Mouse (Mus musculus): ENCODE data around the gene Ninj2.
A peak's percentile ranks its signal among the peaks of the same experiment; 100 is the strongest.

Gene Ninj2

DNA sequence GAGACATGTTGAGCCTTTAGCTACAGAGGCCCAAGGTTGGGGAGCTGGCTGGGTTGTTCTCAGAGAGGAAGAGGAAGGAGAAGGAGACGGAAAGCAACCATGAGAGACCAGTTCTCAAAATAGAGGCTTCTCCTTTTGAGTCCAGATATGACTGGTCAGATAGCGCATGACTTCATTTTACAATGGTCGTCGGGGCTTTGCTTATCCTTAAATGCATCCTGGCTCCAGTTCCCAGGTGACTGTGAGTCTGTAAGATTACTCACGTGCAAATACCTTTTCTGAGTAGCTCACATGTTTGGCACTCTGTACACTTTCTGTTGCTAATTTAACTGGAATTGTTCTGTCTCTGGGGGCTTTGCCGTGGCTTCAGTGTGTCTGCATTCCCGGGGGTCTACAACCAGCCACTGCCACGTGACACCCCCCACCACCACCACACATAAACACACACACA is 86.6 kb downstream of the Ninj2 start:
- no peak for DNase-seq

DNA sequence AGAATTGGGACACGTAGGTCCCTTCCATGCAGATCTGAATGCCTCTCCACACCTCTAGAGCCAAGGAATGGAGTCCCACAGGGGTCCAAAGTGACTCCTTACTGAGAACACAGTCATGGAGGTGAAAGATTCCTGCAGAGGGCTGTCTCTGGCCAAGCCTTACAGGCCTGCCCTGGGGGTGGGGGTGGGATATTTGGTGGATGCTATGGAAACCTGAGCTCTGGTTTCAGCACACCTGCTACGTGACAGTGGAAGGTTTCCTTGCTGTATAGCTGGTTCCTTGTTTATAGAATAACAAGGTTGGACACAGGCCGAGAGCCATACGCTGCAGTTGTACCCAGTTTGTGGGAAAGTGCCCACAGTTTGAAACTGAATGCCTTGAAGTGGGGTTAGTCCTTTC is 87.3 kb downstream of the Ninj2 start:
- DNase-seq, result no peak

DNA sequence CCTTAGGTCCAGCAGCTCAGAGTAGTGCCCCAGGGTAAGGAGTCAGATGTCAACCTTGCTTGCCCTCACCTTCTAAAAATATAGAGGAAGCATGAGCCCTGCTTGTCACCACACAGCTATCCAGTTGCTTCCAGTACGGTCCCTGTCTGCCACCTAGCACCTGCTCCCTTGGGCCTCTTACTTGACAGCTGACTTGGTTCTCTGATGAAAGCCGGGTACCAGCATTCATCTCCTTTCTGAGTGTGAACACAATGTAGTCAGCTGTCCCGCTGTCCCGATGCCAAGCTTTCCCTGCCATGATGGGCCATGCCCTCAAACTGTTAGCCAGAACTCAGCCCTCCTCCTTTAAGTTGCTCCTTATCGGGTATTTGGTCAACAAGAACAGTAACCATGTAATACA is 89.0 kb downstream of the Ninj2 start:
- DNase-seq, result no peak

DNA sequence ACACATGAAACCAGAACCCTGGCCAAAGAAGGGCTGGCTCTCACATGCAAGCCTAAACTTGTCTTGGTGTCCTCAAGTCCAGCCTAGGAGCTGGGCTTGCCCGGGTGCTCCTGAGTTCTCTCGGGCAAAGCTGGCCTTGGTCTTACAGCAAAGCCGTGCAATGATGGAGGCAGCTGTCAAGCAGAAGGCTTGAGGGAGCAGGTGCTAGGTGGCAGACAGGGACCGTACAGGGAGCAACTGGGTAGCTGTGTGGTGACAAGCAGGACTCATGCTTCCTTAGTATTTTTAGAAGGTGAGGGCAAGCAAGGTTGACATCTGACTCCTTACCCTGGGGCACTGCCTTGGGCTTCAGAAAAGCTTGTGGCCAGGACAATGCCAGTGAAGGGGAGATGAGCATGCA is 90.6 kb downstream of the Ninj2 start:
- DNase-seq, result no peak

DNA sequence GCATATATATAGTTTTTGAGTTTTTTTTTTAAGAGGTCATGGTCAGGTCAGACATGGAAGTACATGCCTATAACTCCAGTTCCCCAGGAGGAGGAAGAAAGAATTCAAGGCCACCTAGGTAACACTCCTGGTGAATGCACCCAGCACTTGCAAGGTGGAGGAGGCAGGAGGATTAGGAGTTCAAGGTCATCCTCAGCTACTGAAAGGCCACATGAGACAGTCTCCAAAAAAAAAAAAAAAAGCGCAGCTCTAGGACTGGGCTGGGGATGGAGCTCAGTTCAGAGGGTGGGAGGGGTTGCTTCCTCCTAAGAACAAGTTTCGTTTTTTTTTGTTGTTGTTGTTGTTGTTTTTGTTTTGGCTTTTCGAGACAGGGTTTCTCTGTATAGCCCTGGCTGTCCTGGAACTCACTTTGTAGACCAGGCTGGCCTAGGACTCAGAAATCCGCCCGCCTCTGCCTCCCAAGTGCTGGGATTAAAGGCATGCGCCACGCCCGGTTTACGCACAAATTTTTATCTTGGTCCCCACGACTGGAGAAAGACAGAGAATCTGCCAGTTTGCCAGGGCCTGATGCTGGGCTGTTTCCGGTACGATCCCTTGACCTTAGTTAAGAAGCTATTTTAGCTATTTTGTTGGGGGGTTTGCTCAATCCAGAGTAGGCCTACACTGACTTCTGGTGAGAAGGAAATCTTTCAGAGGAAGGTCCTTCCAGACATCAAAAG is 92.0 kb downstream of the Ninj2 start:
- DNase-seq, result no peak

DNA sequence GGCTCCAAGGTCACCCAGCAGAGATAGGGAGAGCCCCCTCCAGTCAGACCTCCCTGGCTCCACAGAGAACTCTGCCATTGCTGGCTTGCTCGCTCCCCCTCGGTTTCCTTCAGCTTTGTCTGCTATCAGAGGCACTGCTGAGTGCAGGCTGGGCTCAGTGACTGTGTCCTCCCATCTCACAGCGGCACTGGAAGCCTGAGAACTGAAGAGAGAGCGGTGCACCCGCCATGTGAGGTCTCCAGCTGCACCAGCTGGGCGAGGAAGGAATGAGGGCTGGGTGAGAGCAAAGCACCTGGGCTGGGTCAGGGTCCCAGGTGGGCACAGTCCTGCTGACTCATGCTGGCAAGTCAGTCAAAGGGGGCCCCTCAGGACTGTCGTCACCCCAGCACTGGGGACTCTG is 92.6 kb downstream of the Ninj2 start:
- no peak for DNase-seq

DNA sequence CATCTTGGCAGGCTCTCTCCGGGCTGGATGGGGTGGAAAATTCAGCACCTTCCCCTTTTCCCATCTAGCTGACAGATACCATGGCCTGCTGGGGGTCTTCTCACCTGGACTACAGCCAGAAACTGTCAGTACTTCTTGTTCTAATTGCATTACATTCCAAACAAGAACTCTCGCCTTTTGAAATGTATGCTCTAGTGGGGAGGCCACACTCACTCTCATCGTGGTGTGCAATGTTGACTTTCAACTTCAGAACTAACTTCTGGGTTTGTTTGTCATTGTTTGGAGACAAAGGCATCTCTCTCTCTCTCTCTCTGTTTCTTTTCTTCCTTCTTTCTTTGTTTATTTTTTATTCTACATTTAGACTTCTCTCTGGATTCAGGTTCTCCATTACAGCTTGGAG is 93.4 kb downstream of the Ninj2 start:
- no peak for DNase-seq

DNA sequence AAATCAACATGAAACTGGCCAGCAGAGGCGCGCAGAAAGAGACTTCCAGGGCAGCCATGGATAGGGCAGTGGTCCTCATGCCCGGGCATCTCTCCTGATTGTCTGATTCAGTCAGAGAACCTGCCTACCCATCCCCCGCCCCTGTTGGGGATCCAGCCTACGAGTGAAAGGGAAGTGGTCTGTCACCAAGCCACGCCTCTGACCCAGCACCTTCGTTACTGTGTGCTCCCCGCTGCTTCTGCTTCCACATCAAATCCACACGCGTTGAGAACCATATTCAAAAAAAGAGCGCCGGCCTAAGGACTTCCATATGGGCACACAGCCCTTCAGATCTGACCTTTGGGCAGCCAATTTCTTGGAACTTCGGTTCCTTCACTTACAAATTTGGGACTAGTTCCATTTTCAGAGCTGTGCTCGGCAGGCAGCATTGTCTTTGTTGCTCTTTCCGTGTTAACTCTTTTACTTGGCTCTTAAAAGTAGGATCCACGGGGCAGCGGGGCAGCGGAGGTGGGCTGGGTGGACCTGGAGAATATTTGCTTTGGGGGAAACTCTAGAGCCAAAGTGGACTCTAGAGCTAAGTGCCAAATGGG is 94.5 kb downstream of the Ninj2 start:
- peak in 1 of 2 experiments; percentile 59 for DNase-seq

DNA sequence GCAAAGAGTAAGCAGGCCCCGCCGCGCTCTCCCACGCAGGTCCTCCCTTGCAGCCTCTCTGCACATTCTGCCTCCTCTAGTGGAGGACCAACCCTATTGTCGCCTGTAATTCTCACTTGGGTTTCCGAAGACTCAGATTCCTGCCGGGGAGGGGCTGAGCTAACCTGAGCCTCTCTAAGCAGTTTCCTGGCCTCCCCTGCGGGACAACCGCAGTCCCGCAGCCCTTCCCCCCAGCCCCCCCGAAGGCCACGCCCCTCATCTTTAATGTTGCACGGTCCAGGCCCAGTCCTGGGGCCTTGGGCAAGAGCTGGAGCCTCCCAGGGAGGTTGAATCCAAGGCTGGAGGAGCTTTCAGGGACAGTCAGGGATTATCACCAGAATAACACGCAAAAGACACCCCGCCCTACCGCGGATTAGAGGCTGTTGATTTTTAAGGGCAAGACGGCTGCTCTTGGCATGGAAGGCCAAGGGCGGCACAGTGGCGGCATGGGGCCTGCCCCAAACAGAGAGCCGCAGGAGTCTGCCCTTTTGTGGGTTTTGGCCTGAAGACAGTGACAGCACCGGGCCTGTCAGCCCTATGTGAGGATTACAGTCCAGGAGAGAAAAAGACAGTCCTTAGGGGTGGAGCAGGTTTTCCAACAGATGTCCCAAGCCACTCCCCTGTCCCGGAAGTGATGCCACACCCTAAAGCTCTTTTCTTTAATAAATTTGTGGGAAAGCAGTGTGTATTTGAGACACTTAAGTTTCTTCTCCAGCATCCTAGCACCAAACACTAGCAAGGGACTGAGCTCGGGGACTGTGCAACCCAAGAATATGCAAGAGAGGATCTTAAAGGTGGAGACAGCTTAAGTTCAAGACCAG is 95.5 kb downstream of the Ninj2 start:
- DNase-seq, result peak in 1 of 2 experiments; percentile 38

DNA sequence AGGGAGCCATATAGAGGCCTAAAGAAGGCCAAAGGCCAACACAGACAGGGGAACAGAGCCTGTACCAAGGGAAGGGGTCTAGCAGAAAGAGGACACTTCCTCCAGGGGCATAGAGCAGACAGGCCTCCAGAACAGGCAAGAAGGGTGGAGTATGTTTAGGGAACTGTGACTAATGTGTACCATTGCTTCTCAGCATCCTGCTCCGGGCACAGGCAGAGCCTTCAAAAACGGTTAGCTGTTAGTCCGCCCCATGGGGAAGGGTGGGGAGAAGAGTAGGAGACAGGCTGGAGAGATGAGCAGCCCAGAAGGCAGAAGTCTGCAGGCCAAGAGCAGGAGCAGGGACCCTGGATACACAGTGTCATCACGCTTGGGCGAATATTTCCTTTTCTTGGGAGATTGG is 96.1 kb downstream of the Ninj2 start:
- no peak for DNase-seq

DNA sequence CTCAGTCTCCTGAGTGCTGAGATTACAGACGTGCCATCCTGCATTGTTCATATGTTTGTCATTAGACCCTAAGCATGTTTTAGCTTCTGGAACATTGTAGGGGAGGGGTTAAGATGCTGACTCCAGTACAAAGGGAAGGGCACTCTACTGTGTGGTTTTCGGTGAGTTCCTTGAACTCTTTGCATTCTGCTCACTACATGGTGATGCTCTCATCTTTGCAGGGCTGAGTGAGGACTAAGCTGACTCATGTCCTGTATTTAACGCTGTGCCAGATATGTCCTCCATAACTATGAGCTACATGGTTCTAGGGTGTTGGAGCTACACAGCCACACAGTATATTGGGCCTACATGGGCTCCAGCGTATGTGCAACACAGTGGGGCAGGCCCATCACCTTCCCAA is 97.2 kb downstream of the Ninj2 start:
- no peak for DNase-seq

DNA sequence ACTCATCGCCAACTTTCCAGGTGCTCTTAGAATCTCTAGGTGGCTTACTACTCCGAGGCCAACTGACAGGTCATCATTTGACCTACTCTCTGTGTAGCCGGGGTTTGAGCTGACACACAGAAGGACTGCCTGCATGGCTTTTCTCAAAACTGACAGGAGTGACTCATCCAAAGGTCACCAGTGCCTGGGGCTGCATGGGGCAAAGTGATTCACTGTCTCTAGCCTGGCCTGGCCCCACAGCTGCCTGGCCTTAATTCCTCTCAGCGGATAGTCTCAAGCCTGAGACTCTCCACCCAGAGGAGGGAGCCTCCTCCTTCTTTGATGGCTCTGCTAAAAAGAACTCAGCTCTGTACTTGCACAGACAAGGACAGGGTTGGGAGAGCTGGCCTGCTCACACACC is 97.8 kb downstream of the Ninj2 start:
- no peak for DNase-seq

DNA sequence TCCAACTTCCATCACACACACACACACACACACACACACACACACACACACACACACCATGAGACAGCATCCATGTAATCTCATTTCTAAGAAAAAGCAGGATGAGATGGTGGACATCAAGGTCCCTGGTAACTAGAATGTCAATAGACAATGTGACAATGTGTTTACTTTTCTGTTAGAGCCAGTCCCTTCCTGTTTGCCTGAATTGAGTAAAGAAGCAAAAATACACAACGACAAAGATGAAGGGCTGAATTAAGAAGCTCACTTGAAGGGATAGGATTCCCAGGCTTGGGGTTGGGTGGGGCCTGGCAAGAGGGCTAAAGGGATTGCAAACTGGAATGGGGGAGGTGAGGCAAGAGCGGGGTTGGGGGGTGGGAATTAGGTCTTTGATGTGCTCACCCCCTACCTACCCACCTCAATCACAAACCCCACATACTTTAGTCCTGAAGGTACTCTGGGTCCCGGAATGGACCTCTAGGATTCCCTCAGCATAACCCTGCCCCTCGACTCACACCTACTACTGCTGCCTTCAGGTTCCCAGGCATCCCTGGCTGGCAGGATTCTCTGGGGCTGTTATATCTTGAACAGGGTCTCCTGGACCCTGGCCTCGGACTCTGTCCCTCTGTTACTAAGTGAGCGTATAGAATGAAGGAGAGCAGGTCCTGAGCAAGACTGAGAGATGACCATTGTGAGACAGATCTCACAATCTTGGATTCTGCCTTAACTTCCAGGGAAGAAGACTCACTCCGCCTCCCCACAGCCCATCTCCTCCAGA is 98.4 kb downstream of the Ninj2 start:
- DNase-seq, result no peak

DNA sequence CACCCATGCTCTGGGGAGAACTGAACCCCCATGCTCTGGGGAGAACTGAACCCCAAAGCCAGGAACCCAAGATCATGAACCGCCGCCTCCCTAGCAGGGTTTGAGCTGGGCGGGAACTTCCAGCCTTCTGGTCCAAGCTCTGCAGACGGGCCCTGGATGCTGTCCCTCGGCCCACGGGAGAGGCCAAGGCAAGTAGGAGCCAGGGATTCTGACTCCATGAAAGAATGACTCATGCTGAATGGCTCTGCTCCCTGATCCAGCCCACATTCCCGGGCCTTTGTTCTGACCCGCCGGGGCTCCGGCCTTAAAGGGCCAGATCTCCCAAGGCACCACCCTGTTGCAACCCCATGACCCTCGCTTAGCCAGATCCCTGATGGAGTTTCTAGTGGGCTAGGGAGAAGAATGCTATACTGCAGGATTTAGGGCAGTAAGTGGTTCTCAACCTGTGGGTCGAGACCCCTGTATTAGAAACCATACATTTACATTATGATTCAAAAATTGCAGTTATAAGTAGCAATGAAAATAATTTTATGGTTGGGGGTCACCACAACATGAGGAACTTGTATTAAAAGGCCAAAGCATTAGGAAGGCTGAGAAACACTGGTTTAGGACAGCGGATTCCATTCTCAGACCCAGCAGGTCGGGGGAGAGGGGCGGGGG is 99.2 kb downstream of the Ninj2 start:
- peak; percentile 72 to 73 for DNase-seq

DNA sequence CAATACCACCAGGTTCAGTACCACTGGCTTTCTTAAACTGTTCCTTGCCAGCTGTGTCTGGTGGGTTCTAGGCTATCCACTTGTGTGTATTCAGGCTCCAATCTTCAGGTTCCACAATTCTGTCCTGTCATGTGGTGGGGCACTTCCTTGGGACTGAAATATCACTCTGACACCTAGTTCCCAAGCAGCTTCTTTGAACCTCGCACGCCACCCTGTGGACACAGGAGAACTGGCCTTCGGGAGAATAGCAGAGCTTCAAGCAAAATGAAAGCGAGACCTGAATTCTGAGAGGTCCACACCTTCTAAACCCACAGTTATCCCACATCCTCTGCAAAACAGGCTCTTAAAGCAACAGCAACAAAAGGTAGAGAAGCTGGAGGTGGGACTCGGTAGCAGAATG is 100.0 kb downstream of the Ninj2 start:
- DNase-seq, result peak; percentile 84 to 93

DNA sequence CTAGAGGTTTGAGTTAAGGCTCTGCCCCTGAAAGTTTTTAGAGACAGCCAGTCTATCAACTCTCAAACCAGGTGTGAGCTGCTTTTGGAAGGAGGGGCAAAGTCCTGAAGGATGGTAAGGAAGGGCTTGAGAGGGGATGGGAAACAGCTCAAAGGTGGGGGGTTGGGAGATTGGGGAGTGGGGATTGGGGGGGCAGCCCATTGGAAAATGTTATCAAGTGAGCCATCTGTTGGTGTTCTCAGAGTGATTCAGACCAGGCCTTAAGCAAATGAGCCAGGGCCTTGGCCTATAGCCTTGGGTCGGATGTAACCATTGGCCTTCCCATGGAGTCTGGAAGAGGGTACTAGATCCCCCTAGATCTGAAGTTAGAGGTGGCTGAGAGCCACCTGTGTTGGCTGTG is 100.6 kb downstream of the Ninj2 start:
- DNase-seq, result no peak

DNA sequence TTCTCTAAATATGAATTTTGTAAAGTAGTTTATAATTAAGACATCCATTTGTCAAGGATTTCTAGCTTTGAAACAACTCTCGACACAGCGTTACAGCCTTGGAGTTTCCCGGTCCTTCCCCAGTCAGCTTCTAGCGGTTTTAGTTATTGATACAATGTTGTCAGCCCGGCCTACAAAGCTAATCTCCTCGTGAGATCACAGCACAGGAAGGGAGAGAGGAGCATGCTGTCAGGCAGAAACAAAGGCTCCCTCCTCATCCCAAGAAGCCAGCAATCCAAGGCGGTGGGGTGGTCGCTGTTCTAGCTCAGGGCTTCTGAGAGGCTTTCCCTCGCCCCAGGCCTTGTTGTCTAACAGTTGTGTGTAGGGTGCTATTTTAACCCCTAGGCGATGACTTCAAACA is 101.2 kb downstream of the Ninj2 start:
- DNase-seq, result no peak

DNA sequence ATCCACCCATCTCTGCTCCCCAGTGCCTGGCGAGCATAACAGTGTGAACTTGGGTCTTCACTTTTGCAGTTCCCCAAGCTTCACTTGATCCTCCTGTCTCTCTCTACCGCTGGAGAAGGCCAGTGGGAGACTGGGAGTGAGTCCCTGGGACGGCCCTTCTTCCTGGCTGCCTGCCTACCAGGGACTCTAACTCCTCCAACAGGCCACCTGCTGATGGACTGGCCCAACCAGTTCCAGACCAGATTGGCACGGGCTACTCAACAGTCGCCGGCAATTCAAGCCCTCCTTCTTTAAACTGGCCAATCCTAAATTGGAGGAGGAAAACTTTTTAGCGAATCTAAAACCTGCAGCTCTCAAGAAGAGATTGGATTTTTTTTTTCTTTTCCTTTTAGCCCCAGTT is 101.8 kb downstream of the Ninj2 start:
- peak; percentile 49 to 64 for DNase-seq

DNA sequence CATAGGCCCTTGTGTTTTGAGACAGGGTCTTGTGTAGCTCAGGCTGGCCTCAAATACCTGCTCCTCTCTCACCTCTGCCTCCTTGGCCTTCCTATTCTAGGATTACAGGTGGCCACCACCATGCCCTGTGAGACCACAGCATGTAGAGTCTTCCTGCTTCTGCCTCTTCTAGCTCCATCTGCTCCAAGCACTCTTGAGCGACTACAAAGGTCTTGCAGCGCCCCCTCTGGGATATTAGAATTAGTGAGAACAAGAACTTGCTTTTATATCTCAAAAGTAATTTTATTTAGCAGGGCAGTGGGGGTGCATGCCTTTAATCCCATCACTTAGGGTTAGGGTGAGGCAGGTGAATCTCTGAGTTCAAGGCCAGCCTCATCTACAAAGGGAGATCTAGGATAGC is 103.7 kb downstream of the Ninj2 start:
- DNase-seq, result peak; percentile 48 to 61

DNA sequence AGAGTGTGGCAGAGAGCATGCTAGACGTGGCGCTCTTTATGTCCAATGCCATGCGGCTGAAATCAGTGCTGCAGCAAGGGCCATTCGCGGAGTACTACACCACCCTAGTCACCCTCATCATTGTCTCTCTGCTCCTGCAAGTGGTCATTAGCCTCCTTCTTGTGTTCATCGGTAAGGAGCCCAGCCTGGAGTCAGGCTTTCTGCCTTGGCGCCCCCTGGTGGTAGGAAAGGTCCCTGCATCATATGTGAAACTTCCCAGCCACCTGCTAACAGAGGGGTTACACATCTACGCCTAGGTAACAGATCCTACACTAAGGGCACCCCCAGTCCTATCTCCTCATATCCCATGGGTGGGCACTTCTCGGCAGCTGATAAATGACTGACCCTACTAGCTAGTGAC is 104.8 kb downstream of the Ninj2 start:
- peak; percentile 66 to 90 for DNase-seq

DNA sequence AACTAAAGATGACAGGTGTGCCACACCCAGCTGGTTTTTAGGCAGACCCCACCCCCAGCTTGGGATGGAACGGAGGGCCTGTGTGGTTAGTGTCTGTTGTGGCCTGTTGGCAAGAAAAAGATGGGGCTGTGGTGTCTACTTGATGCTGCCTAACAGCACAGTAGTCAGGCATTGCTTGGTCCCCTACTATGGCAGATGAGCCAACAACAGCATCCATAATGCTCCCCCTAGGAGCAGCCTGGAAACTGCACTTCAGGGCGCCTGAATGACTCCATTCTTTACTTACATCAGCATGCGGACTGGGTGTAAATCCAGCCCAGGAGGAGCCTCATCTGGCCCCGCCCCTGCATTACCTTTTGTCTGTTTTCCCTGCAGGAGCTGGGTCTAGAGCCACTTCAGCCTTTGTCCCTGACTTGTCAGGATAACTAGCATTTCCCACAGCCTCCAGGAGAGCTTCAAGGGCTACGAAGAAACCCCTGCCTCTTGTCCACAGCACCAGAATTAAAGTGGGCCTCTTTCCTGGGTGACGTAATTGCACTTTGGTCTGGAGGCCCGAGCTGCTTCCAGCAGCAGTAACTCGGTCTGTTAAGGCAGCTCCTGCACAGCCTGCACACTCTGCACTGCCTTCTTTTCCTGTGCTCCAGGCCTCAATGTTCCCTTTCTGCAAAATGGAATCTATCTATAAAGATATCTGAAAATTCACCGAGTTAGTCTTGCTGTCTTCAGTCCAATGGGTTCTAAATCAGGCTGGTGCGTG is 106.7 kb downstream of the Ninj2 start:
- no peak for DNase-seq

DNA sequence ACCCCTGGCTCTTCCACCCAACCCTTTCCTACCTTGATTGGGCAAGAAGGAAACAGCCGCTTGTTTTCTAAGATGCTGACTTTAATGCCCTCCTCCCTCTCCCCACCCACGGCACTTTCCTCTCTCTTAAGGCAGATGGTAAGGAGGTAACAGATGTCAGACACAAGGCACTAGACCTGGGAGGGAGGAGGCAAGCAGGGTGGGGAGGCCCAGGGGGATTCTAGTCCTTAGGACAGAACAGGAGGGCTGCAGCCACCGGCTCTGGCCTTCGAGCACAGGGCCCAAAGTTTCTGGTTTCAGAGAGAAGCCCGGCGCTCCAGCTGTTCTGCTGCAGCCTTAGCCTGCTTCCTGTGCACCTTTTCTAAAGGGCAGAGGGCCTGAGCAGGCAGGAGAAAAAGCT is 108.8 kb downstream of the Ninj2 start:
- no peak for DNase-seq

Measured in kidney, postnatal 36 days (tissue).